Mouse (Mus musculus): ENCODE results near the gene Tlr3.

The Tlr3 gene

DNA sequence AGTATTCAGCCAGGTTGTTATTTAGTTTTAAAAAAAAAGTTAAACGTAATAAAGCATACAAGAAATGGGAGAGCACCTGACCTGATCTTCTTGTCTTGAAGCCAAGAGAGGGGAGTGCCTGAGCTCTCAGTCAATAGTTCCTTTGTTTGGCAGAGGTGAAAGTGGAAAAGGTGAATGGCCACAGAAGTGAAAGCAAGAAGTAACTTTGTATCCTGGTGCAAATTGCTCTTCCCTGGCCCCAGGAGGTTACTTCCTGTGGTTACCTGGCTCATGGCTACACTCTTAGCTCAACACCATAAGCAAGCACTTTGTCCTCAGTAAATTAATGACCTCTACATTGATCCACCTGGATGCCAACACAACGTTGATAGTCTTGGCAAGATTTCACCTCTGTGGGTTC is at the start of gene Tlr3:
Gene Tlr3, minus strand, starts transcription at position 199 of the 400 bp plus-strand sequence.
- no peak for DNase-seq (ENCODE audit: low spot score in 2 of 2)

DNA sequence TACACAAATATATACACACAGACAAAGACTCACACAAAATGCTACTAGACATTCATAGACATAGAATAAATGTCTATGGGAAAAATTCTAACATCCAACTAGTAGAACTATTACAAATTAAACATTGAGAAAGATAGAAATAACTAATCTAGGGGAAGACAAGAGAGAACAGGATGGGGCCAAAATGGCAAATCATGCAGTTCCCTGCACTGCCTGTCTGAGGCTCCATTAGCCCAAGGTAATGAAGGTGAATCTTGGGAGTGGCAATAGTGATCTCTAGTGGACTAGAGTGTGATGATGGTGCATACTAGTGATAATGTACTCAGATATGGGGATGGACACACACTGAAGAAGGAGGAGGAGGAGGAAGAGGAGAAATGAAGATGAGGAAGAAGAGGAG is 47.0 kb upstream of the Tlr3 start:
- no peak for DNase-seq (ENCODE audit: low spot score in 2 of 2)

GRCm38 (mm10) chr8:45454426-45454825 is 43.5 kb upstream of the Tlr3 start:
- DNase-seq (ENCODE audit: low spot score in 2 of 2) = peak; percentile 63 to 67

- peak; percentile 22 to 33 for DNase-seq (ENCODE audit: low spot score in 2 of 2)
These were observed 41.2 kb upstream of the Tlr3 start for GRCm38 (mm10) chr8:45452115-45452514.

DNA sequence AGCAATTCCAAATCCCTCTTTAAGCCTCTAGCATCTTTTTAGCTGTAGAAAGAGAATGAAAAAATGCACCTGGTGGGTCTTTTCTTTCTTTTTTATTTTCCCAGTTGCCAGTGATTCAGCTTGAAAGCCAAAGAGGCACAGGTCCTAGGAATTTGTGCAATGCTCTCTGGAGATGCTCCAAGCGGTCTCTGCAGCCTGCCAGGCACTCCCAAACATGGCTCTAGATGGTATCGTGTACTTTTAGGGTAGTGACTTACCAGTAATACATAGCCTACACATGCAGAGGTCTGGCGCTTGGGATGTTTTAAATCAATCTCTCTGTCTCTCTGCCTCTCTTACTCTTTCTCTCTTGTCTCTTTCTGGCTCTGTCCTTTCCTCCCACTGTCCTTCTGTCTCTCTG is 38.0 kb upstream of the Tlr3 start:
- no peak for DNase-seq (ENCODE audit: low spot score in 2 of 2)

DNA sequence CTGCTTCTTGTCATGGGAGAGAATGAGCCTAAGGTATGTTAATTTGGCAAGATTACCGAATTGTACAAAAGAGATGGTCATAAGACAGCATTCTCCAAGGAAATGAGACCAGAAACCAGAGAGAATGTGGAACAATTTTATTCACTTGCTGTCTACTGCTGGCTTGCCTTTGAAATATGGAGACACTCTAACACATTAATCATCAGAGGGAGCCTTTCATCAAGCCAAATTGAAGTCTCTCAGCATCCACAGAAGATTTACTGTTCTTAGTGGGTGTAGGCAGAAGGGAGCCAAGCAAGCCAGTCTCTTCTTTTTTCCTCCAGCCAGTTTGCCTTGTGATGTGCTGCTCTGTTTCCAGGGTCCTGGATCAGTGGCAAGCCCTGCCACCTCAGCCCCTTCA is 37.4 kb upstream of the Tlr3 start:
- DNase-seq (ENCODE audit: low spot score in 2 of 2) = no peak

GRCm38 (mm10) chr8:45438899-45439535 is 28.1 kb upstream of the Tlr3 start:
- DNase-seq (ENCODE audit: low spot score in 2 of 2) = peak; percentile 20 to 32

DNA sequence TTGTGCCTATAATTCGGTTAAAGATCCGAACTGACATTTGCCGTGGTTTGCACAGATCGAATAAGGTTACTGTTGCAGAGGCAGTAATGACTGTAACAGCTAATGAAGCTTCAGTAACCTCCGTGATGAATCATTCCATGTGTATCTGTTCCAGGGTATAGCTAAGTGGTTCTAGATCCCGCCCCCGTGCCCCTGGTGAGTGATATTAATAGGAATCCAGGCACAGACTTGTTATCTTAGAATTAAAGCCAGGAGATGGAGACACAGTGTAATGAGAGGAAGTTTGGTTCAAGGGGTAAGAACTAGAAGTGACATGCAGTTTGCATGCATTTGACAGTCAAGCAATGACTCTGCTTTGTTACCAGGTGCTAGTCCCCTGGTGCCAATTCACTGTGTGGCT is 9.3 kb upstream of the Tlr3 start:
- DNase-seq (ENCODE audit: low spot score in 2 of 2) = no peak

DNA sequence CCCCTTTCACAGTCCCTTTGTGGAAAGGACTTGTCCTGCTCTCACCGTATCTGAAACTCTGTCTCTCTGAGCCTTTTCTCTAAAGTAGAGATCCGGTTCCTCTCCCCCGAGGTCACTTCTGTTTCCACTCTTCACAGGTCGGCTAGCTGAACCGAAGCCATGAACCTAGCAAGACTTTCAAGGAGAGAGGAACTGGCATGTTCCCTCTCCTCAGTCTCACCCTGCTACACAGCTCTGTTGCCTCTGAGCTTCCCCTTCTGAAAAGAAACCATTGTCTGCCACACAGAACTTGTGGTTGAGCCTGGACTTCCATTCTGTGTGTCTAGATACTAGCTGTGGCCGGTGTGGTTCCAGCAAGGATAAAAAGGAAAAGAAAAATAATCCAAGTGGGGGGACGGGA is 4.1 kb upstream of the Tlr3 start:
- no peak for DNase-seq (ENCODE audit: low spot score in 2 of 2)

- peak; percentile 18 to 40 for DNase-seq (ENCODE audit: low spot score in 2 of 2)
These were observed 567 bp downstream of the Tlr3 start for GRCm38 (mm10) chr8:45410146-45410880.

- no peak for DNase-seq (ENCODE audit: low spot score in 2 of 2)
These were observed 1.2 kb downstream of the Tlr3 start for GRCm38 (mm10) chr8:45409702-45410101.

GRCm38 (mm10) chr8:45383250-45383649 is 27.6 kb downstream of the Tlr3 start:
- no peak for DNase-seq (ENCODE audit: low spot score in 2 of 2)

- DNase-seq (ENCODE audit: low spot score in 2 of 2) = peak in 1 of 2 experiments; percentile 16
These were observed 28.9 kb downstream of the Tlr3 start, which contains the start of gene Fam149a for GRCm38 (mm10) chr8:45381963-45382347. Gene Fam149a (minus strand): TSS chr8:45382291.

GRCm38 (mm10) chr8:45381075-45381962 is 29.6 kb downstream of the Tlr3 start:
- no peak for DNase-seq (ENCODE audit: low spot score in 2 of 2)

- DNase-seq (ENCODE audit: low spot score in 2 of 2) = no peak
These were observed 30.3 kb downstream of the Tlr3 start for GRCm38 (mm10) chr8:45380598-45380997.

GRCm38 (mm10) chr8:45374071-45374470 is 36.8 kb downstream of the Tlr3 start:
- no peak for DNase-seq (ENCODE audit: low spot score in 2 of 2)

DNA sequence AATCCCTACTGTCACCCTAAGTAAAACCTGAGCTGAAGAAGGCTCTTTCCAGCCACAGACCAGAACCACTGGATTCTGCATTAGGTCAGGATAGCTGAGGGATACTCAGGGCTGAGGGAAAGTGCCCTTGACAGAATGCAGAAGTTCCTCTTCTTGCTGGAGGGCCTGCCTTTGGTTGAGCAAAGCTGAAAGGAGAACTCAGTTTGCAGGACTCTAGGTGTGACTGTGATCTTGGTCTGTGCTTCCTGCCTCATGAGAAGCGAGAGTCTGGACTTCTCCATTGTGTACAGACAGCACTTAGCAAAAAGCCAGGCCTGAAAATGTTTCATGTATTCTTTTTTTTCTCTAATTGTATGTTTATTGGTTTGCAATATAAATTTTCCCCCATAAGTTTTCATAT is 43.7 kb downstream of the Tlr3 start:
- DNase-seq (ENCODE audit: low spot score in 2 of 2) = no peak

DNA sequence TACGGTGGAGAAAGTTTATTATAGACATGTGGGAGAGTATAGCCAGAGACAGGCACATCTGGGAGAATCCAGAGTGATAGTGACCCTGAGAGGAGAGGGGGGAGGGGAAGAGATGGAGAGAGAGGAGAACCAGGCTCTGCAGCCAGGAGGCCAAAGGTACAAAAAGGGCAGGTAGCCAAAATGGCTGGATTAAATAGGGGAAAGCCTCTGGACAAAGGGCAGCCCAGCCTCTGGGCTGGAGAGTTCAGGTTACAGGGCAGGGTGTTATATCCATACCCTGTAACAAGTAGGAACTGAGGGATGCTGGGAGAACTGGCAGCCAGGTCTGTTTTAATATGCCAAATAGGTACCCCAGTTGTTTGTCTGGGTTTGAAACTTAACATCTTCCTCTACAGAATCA is 47.7 kb downstream of the Tlr3 start:
- no peak for DNase-seq (ENCODE audit: low spot score in 2 of 2)

DNA sequence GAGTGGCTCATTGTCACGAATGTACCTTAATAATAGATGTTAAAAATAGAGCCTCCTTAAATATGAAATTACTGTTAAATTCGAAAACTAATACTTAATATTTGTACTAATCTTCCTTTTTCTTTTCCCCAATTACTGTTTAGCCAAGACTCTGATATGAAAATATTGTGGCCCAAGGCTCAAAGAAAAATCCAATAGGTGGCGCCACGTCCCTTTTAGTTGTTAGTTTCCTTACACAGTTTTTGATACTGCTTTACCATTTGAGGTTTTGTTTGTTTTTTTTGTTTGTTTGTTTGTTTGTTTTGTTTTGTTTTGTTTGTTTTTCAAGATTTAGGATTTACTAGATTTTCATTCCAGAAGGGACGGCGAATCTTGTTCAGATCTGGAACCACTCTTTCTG is 48.6 kb downstream of the Tlr3 start:
- peak; percentile 31 to 58 for DNase-seq (ENCODE audit: low spot score in 2 of 2)

DNA sequence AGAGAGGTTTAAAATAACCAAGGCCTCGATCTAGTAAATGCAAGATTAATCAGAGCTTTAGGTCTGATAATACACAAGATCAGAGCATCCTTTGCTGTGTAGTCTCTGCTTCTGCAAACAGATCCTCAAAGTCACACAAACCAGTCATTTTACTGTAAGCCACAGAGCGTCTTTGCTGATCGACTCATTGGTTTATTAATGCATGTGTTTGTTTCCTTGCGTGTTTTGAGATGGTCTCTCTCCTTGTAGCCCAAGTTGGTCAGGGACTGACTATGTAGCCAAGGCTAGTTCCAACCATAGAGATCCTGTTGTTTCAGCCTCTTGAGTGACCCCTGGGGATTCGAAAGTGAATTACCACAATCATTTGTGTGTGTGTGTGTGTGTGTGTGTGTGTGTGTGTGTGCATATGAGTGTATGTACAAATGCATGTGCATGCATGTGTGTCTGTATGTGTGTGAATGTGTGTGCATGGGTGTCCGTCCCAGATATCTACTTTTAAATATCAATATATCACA is 51.7 kb downstream of the Tlr3 start:
- DNase-seq (ENCODE audit: low spot score in 2 of 2) = peak in 1 of 2 experiments; percentile 18

DNA sequence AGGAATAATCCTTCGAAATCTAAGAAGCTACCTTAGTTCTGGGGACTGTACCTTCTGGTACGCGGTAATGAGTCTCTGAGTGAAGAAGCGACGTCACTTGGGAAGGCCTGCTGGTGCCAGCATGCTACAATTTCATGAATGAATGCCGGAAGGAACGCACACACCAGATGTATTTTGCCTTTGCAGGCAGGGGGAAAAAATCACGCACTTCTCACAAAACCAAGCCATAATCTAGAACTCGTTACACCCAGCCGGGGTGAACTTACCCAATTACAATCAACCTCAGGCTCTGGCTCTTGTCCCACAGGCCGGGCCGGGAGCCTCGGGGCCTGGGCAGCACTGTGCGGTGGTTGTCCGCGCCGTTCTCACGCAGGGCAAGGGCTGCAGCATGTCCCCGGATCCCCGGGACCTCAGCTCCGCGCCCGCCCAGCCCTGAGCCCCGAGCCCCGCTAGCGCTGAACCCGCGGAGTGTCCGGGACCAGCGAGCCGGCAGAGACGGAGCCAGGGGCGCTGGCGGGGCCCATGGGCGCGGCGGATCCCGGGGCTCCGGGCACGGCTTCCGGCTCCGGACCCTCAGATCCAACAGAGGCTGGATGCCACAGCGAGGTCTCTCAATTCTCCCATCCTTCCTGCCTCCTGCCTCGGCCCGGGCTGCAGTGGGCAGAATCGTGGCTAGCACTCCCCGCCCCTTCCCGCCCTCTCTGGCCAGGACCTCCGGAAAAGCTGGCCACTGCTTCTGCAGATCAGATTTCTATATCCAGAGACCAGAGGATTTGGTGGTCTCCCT is 52.6 kb downstream of the Tlr3 start:
- peak; percentile 48 to 60 for DNase-seq (ENCODE audit: low spot score in 2 of 2)

All from right cerebral cortex, adult 2 months (tissue).